Mouse (Mus musculus): Measurements from ENCODE around the gene Rarg.

GRCm38 (mm10) chr15:102203835-102204381 is 53.4 kb downstream of the Rarg start:
- no peak for TF ChIP-seq POLR2A (IDR thresholded peaks at IDR 0.05; ENCODE audit: low read depth, low read length)
- no peak for TF ChIP-seq CTCF (conservative IDR thresholded peaks at IDR 0.05; ENCODE audit: insufficient read depth, insufficient read length, low read depth, low read length)

Measured in kidney, adult 2 months (tissue).